Mouse (Mus musculus) right cerebral cortex, adult 18-20 months (tissue): ENCODE results near the gene Cdh4.

Experiments
- DNase-seq: peaks from one replicate; pipeline ENCODE4 v3.0.0; 2022; ENCODE audit warnings: mixed read lengths

Cdh4 gene

DNA sequence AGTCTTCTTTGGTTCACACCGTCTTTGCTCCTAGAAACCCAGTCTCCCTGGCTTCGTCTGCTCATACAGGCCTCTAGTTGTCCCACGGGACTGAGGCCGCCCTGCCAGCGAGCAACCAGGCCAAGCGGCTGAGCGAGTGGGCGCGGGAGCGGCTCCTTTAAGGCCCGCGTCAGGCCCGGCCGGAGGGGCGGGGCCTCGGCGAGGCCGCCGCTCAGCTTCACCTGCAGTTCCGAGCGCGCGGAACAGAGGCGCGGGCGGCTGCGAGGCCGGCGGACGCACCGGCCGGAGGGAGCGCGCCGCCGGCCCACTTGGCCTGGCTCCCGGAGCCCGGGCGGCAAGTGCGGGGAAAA, at the start of gene Cdh4:
Gene Cdh4 (plus strand): TSS at position 241 of the 350 bp plus-strand sequence.
- peak; percentile 78 for DNase-seq

DNA sequence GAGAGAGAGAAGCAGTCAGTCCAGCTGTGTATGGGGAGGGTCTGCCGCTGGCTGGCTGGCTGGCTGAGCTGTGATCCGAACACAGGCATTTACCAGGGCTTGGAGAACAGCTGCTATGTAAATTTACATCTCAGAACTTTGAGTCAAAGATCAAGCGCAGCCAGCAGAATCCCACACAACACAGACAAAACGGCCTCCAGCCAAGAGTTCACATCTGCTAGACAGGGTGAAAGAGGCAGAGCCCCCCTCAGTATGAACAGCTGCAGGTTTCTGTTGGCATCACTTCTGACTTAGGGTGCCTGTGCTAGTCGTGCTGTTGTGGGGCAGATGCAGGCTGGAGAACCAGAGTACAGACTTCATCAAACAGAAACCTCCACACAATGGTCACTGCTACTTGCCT, 46.8 kb upstream of the Cdh4 start:
- DNase-seq, result no peak

DNA sequence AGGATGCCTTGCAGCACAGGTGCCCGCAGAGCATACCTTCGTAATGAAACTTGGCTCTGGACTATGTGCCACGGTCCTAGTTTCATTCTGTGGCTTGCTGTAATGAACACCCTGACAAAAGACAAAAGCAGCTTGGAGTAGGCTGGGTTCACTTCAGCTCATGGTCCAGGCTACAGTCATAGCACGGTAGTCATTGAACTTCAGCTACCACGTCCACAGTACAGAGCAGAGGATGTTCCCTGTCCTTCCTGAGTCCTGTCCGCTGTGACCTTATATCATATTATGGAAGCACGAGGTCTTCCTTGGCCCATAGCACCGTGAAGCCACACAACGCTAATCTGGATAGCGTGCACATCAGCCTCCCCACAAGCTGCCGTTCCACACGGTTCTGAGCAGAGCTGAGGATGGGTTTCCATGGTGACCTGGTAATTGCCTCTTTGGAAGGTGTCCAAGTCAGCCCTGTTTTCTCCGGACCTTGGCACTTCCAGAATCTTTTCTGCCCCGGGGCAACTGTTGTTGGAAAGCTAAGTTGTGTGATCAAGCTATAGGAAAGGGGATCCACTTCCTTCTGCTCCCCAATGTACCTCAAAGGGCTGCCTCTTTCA, 42.5 kb upstream of the Cdh4 start:
- no peak for DNase-seq

DNA sequence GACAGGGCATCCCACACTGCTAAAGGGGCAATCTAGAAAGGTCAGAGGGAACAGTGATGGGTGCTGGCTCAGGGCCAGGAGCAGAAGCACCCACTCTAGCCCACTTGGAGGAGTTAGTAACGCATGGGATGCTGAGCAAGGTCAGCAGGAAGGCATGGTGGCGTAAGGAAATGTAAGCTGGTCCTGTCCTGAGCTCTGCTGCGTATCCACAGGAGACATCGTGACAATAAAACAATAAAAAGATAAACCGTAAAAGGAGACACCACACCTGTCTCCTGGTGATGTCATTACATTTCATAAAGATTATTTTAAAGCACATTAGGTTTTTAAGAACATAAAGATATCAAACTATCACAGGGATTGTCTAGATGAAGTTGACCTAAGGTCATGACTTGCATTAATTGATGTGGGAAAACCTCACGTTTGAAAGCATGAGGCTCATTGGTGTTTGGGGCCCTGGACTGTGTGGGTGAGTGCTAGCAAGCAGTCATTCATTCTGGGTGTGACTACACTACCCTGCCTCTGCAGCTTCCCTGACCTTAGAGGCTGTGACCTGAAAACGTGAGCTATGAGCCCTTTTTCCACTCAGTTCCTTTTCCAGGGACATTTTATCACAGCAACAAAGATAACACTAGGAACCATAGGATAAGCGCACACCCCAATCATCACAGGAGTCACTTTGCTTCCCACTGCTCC, 31.2 kb upstream of the Cdh4 start:
- no peak for DNase-seq

DNA sequence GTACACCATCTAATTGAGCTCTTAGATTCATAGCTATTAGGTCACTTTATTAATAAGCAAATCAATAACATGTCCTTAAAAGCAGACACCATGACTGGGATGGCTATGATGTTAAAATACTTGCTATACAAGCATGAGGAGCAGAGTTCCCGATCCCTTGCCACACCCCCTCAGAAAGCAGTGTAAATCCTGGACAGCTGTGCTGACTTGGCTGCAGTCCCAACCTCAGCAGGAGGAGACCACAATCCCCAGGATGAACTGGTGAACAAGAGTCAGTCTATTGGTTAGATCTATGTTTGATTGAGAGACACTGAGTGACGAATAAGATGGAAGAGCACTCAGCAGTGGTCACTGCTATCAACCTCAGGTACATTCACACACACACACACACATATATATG, 29.3 kb upstream of the Cdh4 start:
- DNase-seq, result no peak

DNA sequence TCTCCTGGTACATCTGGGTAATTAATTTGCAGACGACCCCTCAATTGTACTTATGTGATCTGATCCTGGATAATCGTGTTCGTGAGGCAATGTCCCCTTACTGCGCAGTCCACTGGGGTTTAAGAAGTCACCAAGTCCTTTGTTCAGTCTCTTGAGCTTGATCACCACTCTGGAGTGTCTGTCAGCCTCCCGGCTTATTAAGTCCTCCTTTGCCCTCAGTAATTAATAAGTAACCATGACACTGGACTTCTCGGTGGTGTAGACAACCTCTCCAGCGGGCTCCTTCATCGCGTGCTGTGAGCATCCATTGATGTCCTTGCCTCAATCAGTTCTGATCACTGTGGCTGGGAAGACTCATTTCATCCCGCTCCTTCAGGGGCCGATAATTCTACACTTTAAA, 28.0 kb upstream of the Cdh4 start:
- no peak for DNase-seq

DNA sequence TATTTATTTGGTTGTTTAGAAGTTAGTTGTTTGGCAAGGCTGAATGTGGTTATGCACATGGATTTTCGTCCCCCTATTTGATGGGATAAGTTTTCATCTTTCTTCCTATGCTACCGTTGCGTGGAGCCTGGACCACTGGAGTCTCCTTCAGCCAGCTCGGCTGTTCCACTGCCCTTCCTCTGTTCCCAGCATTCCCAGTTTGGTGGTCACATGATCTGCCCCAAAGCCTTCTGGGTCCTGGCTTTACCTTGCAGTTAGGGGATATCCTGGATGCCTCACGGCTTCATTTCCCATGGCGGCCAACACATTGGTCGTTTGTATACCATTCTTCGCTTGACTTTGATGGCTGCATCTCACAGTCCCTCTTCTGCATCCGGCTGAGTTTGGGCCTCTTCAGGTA, 27.5 kb upstream of the Cdh4 start:
- no peak for DNase-seq

DNA sequence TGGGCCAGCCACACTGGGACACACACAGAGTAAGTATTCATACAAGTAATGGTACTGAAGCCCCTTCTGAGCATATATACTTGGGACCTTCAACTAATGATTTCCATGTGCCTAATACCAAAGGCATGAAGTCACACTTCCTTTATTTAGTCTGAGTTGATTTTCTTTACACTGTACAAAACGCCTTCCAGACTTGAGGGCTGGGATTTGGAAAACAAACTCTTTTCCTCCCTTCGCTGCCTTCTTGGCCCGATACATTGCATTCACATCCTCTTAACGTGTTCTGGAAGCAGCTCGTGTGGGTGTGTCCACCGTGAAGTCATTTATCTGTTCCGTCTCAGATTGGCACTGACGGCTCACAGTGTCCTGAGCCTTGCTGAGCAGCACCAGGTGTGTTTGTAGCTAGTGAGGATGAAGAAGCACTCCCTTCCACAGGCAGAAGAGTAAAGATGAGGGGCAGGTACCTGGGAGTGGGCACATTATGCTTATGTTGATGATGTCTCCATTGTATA, 26.3 kb upstream of the Cdh4 start:
- no peak for DNase-seq

DNA sequence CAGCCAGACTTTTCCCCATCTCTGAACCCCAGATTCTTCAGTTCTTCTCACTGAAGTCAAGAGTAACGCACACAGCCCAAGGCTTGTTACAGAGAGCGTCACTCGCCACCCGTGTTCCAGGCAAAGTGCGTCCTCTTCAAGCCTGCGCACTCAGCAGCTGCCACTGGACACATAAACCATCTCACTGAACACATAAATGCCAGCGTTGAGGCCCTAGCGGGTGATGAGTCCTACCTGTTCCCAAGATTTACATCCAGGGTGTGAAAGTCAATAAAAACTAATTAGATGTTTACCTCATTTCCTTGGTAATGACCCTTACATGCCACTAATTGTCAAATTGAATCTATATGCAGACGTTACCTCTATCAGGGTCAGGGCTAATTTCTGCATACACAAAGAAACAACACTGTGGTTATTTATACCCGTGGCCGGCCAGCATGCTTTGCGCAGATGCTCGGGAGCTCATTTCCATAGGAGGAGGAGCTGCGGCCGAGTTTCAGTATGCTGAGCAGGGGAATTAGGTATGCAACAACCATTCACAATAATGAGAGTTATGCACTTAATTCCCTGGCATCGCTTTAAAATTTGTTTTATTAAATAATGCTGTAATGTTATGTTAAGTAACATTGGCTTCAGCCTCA, 25.5 kb upstream of the Cdh4 start:
- no peak for DNase-seq

DNA sequence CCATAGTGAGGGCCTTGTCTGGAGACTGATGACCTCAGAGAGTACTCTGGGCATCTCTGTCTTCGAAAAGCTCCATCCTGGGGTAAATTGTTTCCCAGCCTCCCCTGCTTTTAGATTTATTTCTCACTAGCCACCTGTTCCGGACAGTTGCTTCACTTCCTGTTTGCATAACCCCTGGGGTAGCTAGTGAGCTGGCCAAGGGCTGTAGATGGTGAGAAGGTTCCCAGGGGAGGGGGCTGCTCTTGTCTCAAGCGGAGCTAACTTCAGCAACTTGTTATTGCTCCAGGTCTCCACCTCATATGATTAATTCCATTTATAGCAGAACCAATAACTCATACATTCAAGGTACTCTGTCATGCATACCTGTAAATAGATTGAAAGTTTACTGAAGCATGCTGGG, 16.6 kb upstream of the Cdh4 start:
- no peak for DNase-seq

DNA sequence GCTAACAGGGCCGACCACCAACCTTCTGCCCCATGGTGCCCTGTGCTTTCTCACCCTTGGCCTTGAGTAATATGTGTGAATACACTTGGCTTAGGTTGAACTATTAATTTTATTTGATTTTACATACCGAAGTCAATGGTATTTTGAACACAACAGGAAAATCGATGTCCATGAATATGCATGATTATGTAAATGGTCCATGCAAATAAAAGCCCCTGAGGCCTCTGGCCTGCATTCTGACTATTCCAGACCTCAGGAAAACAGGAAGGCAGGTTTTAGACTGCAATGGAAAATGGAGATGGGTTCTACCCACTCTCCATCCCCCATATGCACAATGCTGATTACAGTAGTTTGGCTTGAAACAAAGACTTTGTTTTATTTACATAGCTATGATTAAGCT, 13.3 kb upstream of the Cdh4 start:
- no peak for DNase-seq

DNA sequence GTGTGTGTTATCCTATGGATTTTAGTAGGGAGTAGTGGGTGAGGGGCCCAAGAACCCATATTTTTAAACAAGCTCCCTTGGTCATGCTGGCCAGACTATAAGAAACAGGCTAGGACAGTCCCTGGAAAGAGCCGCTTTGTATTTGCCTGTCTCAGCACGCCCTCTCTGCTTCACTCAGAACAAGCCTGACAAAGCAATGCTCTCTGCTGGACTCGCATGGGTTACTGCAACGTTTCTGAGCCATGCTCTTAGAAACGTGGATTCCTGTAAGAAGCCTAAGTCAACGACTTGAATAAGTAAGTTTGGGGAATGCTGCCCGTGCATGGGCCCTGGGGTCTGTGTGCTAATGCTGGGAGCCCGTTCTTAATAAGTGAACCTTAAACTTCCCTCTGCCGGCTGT, 2.1 kb upstream of the Cdh4 start:
- peak; percentile 17 for DNase-seq

DNA sequence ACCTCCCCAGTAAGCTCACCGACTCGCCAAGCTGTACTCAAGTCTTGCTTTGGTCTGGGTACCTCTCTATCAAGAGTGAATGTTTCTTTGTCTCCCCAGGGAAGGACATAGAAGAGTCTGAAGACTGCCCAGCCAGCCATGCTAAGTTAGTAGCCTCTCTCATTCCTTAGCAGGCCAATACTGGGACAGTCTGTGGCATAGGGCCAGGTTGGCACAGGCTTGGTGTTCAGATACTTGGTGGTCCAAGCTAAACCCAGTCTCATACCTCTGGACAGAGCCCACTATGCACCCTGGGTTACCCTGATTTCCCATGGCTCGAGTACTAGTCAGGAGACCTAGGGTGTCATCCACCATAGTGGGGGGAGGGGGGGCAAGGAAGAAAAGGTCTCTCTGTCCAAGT, 1.1 kb upstream of the Cdh4 start:
- no peak for DNase-seq

DNA sequence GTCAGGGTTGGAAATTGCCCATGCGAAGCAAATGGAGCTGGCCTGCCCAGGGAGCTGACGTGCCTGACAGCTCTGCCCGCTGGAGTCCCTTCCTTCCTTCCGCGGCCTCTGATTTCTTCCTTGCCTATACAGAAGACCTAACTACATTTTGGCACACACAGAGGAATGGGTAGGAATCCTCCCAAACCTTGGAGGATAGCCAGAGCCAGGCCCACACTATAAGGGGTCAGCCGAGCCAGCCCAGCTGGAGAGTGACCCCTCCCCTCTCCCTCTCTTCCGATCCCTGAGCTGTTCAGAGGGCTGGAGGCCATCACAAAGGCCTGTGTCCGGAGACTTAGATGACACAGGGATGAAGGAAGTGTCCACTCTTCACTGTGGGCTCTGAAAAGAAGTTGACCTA, 514 bp upstream of the Cdh4 start:
- no peak for DNase-seq

DNA sequence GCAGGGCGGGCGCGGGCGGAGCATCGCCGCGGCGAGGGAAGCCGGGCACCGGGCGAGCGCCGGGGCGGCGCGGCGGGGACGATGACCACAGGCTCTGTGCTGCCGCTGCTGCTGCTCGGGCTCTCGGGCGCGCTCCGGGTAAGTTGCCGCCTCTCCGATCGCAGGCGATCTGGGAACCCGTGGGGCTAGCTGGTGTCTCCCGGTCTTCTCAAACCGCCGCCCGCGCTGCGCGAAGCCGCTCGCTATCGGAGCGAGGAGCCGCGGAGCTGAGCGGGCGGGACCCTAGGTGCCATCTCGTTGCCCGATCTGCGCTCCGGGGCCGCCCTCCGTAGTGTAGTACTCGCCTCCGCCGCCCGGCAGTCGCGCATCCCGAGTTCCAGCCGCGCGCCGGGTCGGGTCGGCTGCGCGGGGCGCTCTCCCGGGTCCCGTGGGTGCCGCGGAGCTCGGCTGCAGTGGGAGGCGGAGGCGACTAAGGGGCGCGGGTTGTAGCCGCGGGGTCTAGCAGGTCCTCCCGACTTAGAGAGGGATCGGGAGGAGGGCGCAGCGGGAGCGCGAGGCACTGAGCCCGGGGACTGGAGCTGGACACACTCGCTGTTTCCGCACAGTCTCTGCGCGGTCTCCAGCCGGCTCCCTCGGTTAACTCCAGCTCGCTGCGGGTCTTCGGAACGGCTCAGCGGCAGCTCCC, 452 bp downstream of the Cdh4 start:
- peak; percentile 39 for DNase-seq

DNA sequence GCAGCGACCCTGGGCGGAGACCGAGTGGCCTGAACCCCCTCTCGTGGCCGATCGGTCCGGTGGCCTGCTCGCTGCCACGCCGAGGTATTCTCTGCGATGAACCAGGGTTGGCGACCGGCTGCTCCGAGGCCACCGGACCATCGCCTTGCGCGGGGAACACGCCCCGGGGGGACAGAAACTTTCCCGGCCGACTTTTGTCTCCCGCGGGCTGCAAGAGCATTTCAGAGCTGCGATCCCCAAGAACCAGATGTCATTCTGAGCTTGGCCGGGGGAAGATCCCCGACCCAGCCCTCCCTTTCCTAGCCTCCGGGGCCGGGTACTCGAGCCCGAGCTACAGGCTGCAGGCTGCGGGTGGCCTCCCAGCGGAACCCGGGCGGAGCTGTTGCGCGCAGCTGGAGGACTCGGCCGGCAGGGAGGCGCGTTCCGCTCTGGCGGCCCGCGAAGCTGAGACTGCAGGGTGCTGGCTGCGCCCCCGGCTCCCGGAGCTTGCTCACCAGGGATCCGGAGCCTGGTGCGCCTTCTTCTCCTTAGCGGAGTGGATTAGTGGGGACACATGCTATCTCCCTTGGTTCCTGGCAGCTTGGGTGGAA, 1.1 kb downstream of the Cdh4 start:
- DNase-seq, result peak; percentile 77

DNA sequence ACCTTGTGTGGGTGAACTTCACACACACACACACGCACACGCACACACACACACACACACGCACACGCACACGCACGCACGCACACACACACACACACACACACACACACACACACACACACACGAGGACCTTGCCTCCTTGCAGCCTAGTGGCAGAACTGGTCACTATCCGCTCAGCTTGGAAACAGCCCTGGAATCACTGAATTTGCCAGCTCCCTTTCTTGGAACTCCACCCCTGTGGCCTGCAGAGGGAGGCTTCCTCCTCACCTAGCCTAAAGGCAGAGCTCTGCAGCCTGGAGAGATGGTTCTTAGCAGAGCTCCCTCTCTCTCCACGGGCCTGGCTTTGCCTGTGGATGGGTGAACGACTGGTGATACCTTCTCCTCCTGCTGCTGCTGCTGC, 1.7 kb downstream of the Cdh4 start:
- DNase-seq, result no peak

DNA sequence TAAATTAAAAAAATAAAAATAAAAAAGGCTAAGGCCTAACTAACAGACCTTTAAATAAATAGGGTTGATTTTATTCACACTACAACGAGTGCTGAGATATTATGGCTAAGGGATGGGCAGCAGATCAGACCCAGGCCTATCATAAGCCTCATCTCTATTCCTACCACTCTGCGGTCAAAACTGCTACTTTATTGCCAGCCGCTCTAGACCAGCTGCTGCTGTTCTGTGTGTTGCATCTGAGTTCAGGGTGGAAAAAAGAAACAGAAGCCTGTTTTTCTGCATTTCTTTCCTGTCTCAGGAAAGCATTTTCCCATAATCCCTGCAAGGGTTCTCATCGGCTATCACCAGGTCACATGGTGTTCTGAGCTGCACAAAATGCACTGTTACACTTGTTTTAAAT, 6.0 kb downstream of the Cdh4 start:
- no peak for DNase-seq

DNA sequence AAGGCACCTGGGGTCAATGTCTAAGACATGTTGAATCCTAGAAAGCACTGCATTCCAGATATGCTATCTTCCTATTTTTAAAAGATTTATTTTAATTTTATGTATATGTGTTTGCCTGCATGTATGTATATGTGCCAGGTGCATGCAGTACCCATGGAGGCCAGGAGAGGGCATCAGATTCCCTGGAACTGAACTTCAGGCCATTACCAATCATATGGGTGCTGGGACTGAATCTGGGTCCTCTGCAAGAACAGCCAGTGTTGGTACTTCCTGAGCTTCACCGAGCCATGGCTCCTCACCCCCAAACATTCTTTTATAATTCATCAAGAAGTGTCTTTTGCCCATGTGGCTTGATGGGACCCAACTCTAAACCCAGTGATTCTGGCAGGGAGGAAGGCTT, 6.8 kb downstream of the Cdh4 start:
- DNase-seq, result no peak

DNA sequence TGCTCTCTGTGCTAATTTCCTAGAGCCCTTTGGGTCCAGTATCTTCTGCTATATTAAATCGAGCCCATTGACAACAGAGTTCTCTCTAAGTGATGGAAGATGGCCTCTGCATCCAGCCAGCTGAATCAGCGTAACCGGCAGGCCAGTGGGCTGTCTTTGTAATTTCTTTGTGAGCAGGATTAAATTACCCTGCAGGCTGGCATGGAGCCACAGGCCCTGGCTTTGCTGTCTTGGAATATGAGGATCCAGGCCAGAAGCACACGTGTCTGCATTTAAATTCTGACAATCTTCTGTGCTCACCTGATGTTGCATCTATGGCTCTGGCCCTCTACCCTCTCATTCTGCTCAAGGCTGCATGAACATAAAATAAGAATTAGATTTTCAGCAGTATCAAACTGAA, 17.0 kb downstream of the Cdh4 start:
- DNase-seq, result no peak

DNA sequence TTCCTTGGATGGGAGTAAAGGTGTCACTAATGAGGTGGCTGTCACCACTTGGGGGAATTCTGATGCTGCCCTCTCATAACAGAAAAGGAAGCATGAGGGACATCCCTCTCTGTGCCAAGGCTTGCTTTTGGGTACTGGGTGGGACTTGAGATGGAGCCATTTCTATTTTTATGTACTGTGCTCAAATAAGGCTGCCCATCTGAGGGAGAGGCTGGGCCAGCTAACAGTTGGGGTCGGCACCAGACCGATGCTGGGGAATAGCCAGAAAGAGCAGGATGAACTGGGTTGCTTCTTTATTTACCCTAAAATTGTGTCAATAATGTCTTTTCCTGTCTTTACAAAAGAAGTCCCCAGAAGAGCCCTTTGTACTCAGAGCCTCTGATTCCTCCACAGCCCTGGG, 17.4 kb downstream of the Cdh4 start:
- no peak for DNase-seq

DNA sequence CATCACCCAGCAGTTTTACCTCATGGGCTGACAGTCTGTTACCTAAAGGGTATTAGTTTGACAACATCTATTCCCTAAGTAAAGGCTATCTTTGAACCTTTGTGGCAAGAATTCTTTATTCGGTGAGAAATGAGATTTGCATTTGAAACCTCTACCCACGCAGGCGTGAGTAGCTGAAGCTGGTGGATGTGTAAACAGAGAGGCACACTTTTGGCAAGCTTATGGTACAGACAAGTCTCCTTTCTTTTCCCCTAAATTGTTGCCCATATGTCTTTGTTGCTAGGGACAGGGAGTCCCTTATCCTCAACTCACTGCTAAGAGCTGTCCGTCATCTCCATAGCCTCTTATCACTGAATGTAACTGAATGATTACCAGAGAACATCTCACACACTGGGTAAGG, 21.3 kb downstream of the Cdh4 start:
- no peak for DNase-seq

DNA sequence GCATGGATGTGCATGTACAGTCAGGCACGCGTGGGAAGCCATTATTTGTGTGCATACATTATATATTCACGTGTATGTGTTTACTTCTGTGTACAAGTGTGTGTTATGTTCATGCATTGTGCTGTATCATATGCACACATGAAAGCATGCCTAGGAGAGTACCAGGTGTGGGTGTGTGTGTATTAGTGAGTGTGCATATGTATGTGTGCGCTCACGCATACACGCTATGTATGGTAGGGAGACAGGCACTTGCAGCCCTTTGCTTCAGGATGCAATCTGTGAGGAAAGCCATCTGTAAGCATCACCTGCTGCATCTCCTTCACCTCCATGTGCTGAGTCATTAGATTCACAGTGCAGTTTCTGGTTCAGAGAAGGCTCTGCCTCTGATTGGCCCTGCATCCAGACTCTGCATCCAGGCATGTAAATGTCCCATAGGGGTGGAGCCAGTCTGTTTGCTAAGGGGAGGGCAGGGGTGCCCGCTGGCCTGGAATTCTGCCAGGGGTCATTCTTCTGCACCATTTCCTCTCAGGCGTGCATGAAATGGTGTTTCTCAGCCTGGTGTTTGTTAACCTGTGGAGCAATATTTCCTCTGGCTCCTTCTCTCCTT, 25.7 kb downstream of the Cdh4 start:
- DNase-seq, result no peak
